Mouse (Mus musculus): Measurements from ENCODE around the gene Fam124b. TPM values are rescaled to one million over a fixed set of nuclear protein-coding genes. Genes with fewer than 3 reads are reported as not detected.

The Fam124b gene
- 0.24 and 0.77 TPM in 2 replicates for total RNA-seq (2014; rRNA removed)
- 0.14 and 0.31 TPM in 2 replicates for polyA plus RNA-seq (2015; fragmentation: Nextera tagmentation; extraction: Ambion mirVana)

DNA sequence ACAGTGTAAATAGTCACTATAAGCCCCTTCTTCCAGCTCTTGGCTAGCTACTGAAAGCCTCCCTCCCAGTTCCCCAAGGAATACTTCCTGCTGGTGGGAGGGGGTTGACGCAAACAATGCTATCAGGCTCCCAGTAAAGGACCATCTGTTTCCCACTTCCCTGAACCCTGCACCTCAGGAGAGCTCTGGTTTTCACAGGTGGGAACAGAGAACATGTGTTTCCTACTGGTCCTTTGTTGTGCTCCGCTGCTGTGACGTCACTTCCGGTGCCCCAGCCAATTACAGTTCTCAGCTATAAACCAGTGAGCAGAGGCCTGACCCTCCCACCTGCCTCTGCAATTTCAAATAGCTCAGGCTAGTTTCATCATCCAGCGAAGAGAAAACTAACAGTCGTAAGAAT lies at the start of gene Fam124b:
Gene Fam124b, minus strand, starts transcription at position 206 of the 400 bp plus-strand sequence.
- DNase-seq: no peak
- Histone ChIP-seq H3K27ac (ENCODE audit: low read depth, low read length) (no peak within 1 kb of the TSS), H3K4me3 (ENCODE audit: low read depth, low read length) (no peak within 1 kb of the TSS), H3K4me2 (ENCODE audit: low read depth) (no peak within 1 kb of the TSS), H3K27me3 (ENCODE audit: insufficient read depth, low read length) (no peaks in the 10 kb centered on the region), H3K36me3 (ENCODE audit: insufficient read depth) (no peaks in the 10 kb centered on the region), H3K4me1 (ENCODE audit: insufficient read depth) (no peaks in the 10 kb centered on the region), H3K9ac (no peak within 1 kb of the TSS), H3K9me3 (ENCODE audit: low read length) (no peaks in the 10 kb centered on the region)
- WGBS: 82% methylated on average over 6 of the region's 6 CpGs
- no peak; the same call in 1 of the 2 replicates for ATAC-seq
- TF ChIP-seq CTCF (IDR thresholded peaks at IDR 0.05; ENCODE audit: low read depth): no peak

DNA sequence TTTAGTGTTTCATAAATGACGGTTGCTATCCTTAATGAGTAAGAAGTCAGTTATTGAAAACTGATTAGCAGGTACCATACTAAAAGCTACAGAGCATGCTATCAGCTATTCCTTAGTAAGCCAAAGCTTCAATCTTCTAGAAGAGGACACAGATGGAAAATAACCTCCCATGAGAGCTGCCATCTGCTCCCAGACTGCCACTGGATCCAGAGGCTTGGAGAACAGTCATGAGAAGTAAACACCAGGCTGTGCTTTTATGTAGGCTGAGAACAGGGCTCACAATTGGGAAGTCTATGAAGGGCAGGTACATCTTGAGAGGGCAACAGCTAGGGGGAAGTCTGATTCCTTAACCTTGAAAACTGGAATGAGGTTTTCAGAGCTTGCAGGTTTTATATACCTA lies 42.2 kb upstream of the Fam124b start:
- no peak for TF ChIP-seq CTCF (IDR thresholded peaks at IDR 0.05; ENCODE audit: low read depth)
- Histone ChIP-seq H3K4me1 (ENCODE audit: insufficient read depth) (no peaks in the 10 kb centered on the region), H3K4me3 (ENCODE audit: low read depth, low read length) (no peak overlapping the region), H3K27me3 (ENCODE audit: insufficient read depth, low read length) (no peaks in the 10 kb centered on the region), H3K9ac (no peak overlapping the region), H3K36me3 (ENCODE audit: insufficient read depth) (no peaks in the 10 kb centered on the region), H3K9me3 (ENCODE audit: low read length) (no peaks in the 10 kb centered on the region), H3K4me2 (ENCODE audit: low read depth) (no peak overlapping the region), H3K27ac (ENCODE audit: low read depth, low read length) (no peak overlapping the region)
- ATAC-seq (no peak), DNase-seq (no peak)
- WGBS: 47% methylated on average over 1 of the region's 1 CpGs

DNA sequence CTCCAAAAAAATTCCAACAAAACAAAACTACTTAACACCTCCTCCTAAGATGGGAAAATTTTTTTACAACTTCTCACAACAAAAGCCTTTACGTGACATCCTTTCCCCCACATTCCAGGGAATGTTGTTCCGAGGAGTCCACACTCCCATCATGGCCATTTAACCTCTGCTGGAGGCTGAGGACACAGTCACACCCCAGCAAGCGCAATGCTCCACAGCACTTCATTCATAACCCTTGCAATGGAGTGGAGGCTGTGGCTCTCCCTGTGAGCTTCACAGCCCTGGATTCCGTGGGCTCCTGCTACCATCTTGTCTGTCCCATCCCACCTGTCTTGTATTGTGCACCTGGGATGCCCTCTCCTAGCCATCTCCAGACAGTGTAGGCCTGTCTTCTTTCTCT lies 40.4 kb upstream of the Fam124b start:
- DNase-seq: no peak
- H3K36me3 ChIP-seq (ENCODE audit: insufficient read depth): no peaks in the 10 kb centered on the region
- no peak for TF ChIP-seq CTCF (IDR thresholded peaks at IDR 0.05; ENCODE audit: low read depth)
- 71% methylated on average over 4 of the region's 4 CpGs for WGBS
- no peak for ATAC-seq
- no peak overlapping the region for H3K9ac ChIP-seq
- no peaks in the 10 kb centered on the region for H3K9me3 ChIP-seq (ENCODE audit: low read length)
- H3K4me1 ChIP-seq (ENCODE audit: insufficient read depth): no peaks in the 10 kb centered on the region
- H3K4me2 ChIP-seq (ENCODE audit: low read depth): no peak overlapping the region
- no peak overlapping the region for H3K4me3 ChIP-seq (ENCODE audit: low read depth, low read length)
- H3K27me3 ChIP-seq (ENCODE audit: insufficient read depth, low read length): no peaks in the 10 kb centered on the region
- no peak overlapping the region for H3K27ac ChIP-seq (ENCODE audit: low read depth, low read length)

DNA sequence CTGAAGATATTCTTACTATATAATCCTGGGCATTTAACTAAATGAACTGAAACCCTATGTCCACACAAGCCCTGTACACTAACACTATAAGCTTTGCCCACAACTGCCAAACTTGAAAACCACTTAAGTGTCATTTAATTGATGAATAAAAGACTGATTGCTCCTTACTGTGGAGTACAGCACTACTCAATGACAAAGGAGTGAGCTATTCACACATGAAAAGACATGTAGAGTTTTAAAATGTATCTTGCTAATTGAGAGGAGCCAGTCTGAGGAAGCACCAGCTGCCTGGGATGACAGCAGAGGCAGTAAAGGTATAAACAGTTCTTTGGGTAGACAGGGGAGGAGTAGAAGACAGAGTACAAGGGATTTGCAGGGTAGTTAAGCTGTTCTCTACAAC lies 35.0 kb upstream of the Fam124b start:
- Histone ChIP-seq H3K9ac (no peak overlapping the region), H3K9me3 (ENCODE audit: low read length) (no peaks in the 10 kb centered on the region), H3K27me3 (ENCODE audit: insufficient read depth, low read length) (no peaks in the 10 kb centered on the region), H3K4me1 (ENCODE audit: insufficient read depth) (no peaks in the 10 kb centered on the region), H3K4me2 (ENCODE audit: low read depth) (no peak overlapping the region), H3K27ac (ENCODE audit: low read depth, low read length) (no peak overlapping the region), H3K36me3 (ENCODE audit: insufficient read depth) (no peaks in the 10 kb centered on the region), H3K4me3 (ENCODE audit: low read depth, low read length) (no peak overlapping the region)
- DNase-seq (no peak), ATAC-seq (no peak)
- no peak for TF ChIP-seq CTCF (IDR thresholded peaks at IDR 0.05; ENCODE audit: low read depth)

DNA sequence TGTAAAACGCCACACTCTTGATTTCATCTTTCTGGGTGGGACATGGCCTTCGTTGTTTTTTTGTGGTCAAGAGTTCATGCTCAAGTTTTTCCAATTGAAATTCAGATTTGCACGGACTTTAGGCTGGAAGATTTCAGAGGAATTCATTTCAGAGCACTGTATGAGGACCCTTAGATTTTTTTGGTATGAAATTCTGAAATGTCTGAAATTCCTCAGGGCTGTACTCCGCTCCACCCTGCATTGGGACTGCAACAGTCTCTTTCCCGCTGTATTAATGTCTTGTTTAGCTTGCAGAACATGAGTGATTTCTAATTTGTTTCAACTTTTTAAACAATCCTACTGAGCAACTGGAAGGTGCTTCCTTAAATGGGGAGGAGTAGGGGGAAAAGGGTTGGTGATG lies 32.0 kb upstream of the Fam124b start:
- H3K4me1 ChIP-seq (ENCODE audit: insufficient read depth): no peaks in the 10 kb centered on the region
- DNase-seq (no peak), ATAC-seq (no peak)
- H3K4me2 ChIP-seq (ENCODE audit: low read depth): no peak overlapping the region
- 88% methylated on average over 5 of the region's 5 CpGs for WGBS
- H3K27ac ChIP-seq (ENCODE audit: low read depth, low read length): no peak overlapping the region
- H3K27me3 ChIP-seq (ENCODE audit: insufficient read depth, low read length): no peaks in the 10 kb centered on the region
- H3K9me3 ChIP-seq (ENCODE audit: low read length): no peaks in the 10 kb centered on the region
- H3K4me3 ChIP-seq (ENCODE audit: low read depth, low read length): no peak overlapping the region
- H3K36me3 ChIP-seq (ENCODE audit: insufficient read depth): no peaks in the 10 kb centered on the region
- no peak for TF ChIP-seq CTCF (IDR thresholded peaks at IDR 0.05; ENCODE audit: low read depth)
- H3K9ac ChIP-seq: no peak overlapping the region

DNA sequence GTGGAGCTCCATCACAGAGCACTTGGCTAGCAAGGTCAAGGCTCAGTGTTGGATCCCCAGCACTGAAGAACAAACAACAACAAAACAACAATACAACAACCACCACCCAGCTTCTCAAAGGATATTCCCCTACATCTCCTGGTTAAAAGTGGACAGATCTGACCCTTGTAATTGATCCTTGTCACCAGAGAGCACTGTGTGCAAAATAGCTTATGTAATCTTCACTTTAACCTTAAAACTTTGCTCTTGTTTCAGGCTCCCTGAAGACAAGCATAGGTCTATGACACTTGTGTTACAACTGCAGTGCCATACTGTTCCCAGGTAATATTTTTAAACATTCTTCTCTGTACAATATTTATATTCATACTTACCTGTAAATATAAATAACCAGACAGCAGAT lies 28.9 kb upstream of the Fam124b start:
- Histone ChIP-seq H3K9ac (no peak overlapping the region), H3K4me3 (ENCODE audit: low read depth, low read length) (no peak overlapping the region), H3K27me3 (ENCODE audit: insufficient read depth, low read length) (no peaks in the 10 kb centered on the region), H3K4me2 (ENCODE audit: low read depth) (no peak overlapping the region), H3K36me3 (ENCODE audit: insufficient read depth) (no peaks in the 10 kb centered on the region), H3K27ac (ENCODE audit: low read depth, low read length) (no peak overlapping the region), H3K9me3 (ENCODE audit: low read length) (no peaks in the 10 kb centered on the region), H3K4me1 (ENCODE audit: insufficient read depth) (no peaks in the 10 kb centered on the region)
- no peak for TF ChIP-seq CTCF (IDR thresholded peaks at IDR 0.05; ENCODE audit: low read depth)
- ATAC-seq (no peak), DNase-seq (no peak)

DNA sequence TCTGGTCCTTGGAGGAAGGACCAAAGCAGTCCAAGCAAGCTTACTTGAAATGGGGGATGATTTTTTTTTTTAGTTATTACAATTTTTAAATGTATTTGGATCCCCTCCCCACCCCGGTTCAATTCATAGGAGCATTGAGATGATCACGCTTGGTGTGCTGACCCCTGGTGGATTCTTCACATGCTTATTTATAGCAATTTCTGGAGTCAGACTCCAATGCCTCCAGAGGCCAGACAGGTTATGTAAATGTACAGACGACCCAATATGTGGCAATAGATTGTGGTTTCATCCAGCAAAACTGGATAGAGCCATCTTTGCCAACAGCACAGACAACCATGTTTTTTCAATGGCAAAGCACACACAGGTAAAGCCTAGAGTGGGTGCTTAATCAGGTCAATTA lies 25.9 kb upstream of the Fam124b start:
- TF ChIP-seq CTCF (IDR thresholded peaks at IDR 0.05; ENCODE audit: low read depth): 0 out of 2 replicates have a peak, but pooled peaks have one; percentile 17
- H3K36me3 ChIP-seq (ENCODE audit: insufficient read depth): no peaks in the 10 kb centered on the region

DNA sequence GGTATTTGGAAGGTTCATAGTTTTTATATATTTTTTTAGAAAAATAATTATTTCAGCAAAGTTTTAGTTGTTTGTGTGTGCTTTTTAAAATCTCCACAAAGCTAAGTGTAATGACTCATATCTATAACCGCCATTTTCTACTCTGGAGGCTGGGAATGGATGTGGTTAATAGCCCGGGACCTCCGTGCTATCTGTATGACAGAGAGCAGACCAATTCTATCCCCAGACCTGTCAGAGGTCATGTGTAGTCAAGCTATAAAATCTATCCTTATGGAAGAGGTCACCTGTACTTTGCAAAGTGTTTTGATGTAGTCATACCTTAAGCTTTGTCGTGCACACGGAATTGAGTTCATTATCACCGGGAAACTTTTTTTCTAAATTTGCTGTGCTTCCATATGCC lies 23.3 kb upstream of the Fam124b start:
- H3K4me2 ChIP-seq (ENCODE audit: low read depth): no peak overlapping the region
- H3K36me3 ChIP-seq (ENCODE audit: insufficient read depth): no peaks in the 10 kb centered on the region
- WGBS: 96% methylated on average over 6 of the region's 6 CpGs
- H3K27me3 ChIP-seq (ENCODE audit: insufficient read depth, low read length): no peaks in the 10 kb centered on the region
- H3K27ac ChIP-seq (ENCODE audit: low read depth, low read length): no peak overlapping the region
- no peak overlapping the region for H3K4me3 ChIP-seq (ENCODE audit: low read depth, low read length)
- H3K9me3 ChIP-seq (ENCODE audit: low read length): no peaks in the 10 kb centered on the region
- no peak for TF ChIP-seq CTCF (IDR thresholded peaks at IDR 0.05; ENCODE audit: low read depth)
- no peak for DNase-seq
- peaks cover 6% of the 10 kb centered on the region; the same call in 1 of the 2 replicates for H3K4me1 ChIP-seq (ENCODE audit: insufficient read depth)
- ATAC-seq: no peak
- H3K9ac ChIP-seq: no peak overlapping the region

More for the DNA sequence above, 25.9 kb upstream of the Fam124b start:
- Histone ChIP-seq H3K9me3 (ENCODE audit: low read length) (no peaks in the 10 kb centered on the region), H3K4me3 (ENCODE audit: low read depth, low read length) (no peak overlapping the region), H3K27me3 (ENCODE audit: insufficient read depth, low read length) (no peaks in the 10 kb centered on the region), H3K4me2 (ENCODE audit: low read depth) (no peak overlapping the region), H3K9ac (no peak overlapping the region), H3K27ac (ENCODE audit: low read depth, low read length) (no peak overlapping the region), H3K4me1 (ENCODE audit: insufficient read depth) (no peaks in the 10 kb centered on the region)
- no peak for ATAC-seq
- WGBS: 73% methylated on average over 3 of the region's 3 CpGs
- no peak for DNase-seq
